Mouse (Mus musculus) hindbrain, embryonic 10.5 days (tissue): Measurements from ENCODE around the gene Thop1. TPM values are rescaled to one million over a fixed set of nuclear protein-coding genes. Genes with fewer than 3 reads are reported as not detected.
A peak's percentile ranks its signal among the peaks of the same experiment; 100 is the strongest.

ENCODE experiments used
- DNase-seq: peaks from one replicate; pipeline ENCODE4 v3.0.0-alpha.2; 2017; ENCODE audit warnings: low spot score
- H3K27ac ChIP-seq: fragments of 300-500 bp; sonication (generic); 2 replicates; pipeline ENCODE4 v1.5.1; 2016; ENCODE audit warnings: mild to moderate bottlenecking, moderate library complexity
- H3K27me3 ChIP-seq: fragments of 300-500 bp; sonication (generic); 2 replicates; pipeline ENCODE4 v1.6.1; 2016; ENCODE audit warnings: mild to moderate bottlenecking; ENCODE audit not compliant: poor library complexity, insufficient read depth, severe bottlenecking
- H3K36me3 ChIP-seq: fragments of 300-500 bp; sonication (generic); 2 replicates; pipeline ENCODE4 v1.6.1; 2016; ENCODE audit warnings: mild to moderate bottlenecking, moderate library complexity
- H3K4me1 ChIP-seq: fragments of 300-500 bp; sonication (generic); replicated peaks from 2 replicates; pipeline ENCODE4 v1.6.1; 2016; ENCODE audit warnings: mild to moderate bottlenecking
- H3K4me3 ChIP-seq: fragments of 300-500 bp; sonication (generic); 2 replicates; pipeline ENCODE4 v1.5.1; 2016; ENCODE audit warnings: mild to moderate bottlenecking, moderate library complexity
- H3K9me3 ChIP-seq: fragments of 300-500 bp; sonication (generic); 2 replicates; pipeline ENCODE4 v1.6.1; 2016; ENCODE audit warnings: mild to moderate bottlenecking, moderate library complexity
- WGBS: fragments of 180-500 bp; shearing (Covaris S2); methylation state at CpG from one replicate; pipeline ENCODE4 v1.1.7; 2016; 5-methylcytosine and 5-hydroxymethylcytosine counted together
- polyA plus RNA-seq: library from polyadenylated mRNA; unstranded; fragments of >200 nt; fragmentation: Nextera tagmentation; extraction: Ambion mirVana; gene quantifications from 2 replicates; pipeline ENCODE4 v1.2.1, GENCODE M21; 2016

Gene Thop1
- polyA plus RNA-seq = 85.4 and 106 TPM in 2 replicates

DNA sequence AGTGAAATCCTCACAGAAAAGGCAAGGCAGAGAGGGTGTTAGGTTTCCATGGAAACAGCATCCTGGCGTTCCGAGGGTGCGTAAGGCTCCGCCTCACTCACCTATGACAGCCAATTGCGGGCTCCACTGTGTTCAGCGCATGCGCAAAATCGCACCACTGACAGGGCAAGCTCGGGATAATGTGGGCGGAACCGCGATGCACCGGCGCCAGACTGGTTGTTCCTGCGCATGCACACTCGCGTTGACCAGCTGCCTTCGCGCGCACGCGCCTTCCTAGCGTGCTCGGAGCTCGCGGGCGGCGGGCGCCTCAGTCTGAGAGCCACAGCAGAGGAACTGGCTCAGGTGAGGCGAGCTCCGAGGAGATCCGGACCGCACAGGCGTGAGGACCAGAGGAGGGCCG, at the start of gene Thop1:
Gene Thop1 (plus strand): TSS at position 200 of the 400 bp plus-strand sequence.
- peaks cover 34% of the 10 kb centered on the region for H3K36me3 ChIP-seq
- no peaks in the 10 kb centered on the region for H3K9me3 ChIP-seq
- under 1% methylated on average over 35 of the region's 35 CpGs for WGBS
- H3K4me3 ChIP-seq = peak within 1 kb of the TSS; percentile 75
- peak within 1 kb of the TSS; percentile 86 for H3K27ac ChIP-seq
- H3K27me3 ChIP-seq = no peaks in the 10 kb centered on the region
- peaks cover 32% of the 10 kb centered on the region for H3K4me1 ChIP-seq
- peak; percentile 100 for DNase-seq

DNA sequence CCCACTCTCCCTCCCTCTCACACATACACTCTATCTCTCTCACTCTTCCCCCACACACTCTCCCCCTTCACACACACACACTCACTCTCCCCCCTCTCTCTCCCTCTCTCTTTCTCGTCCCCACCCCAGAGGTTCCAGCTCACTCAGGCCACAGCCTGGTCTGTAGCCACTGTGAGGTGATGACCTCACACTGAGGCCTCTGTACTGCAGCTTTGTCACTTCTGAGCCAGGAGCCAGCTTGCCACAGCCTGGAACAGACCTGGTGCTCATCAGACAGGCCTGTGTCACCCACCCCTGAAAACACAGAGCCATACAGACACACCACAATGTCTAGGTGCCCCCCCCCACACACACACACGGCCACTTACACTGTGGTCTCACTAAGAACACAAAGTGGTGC, 49.6 kb upstream of the Thop1 start:
- no peak for DNase-seq
- Histone ChIP-seq H3K9me3 (no peaks in the 10 kb centered on the region), H3K36me3 (no peaks in the 10 kb centered on the region), H3K27me3 (peaks cover 49% of the 10 kb centered on the region), H3K27ac (no peak overlapping the region), H3K4me1 (peaks cover 23% of the 10 kb centered on the region), H3K4me3 (no peak overlapping the region)
- WGBS = 52% methylated on average over 2 of the region's 2 CpGs

DNA sequence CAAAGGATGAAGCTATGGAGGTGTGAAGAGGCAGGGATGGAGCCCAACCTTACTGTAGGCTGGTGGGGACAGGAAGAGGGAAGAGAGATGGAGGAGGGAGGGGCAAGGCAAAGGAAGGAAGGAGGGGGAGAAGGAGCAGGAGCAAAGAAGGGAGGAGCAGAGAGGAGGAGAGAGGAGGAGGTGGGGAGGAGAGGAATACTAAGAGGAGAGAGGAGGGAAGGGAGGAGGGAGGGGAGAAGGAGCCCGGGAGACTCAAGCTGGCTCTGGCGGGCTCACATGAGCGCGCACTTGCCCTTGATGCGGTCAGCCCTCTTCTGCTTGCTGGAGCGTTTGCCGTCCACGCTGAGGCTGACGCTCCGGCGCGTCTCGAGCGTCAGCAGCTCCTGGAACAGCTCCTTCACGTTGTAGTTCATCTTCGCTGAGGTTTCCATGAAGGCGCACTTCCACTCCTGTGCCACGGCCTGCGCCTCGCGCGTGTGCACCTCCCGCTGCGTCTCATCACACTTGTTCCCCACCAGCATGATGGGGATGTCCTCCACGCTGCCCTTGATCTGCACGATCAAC, 48.2 kb upstream of the Thop1 start:
- 14% methylated on average over 26 of the region's 26 CpGs for WGBS
- H3K27me3 ChIP-seq = peaks cover 62% of the 10 kb centered on the region
- H3K4me3 ChIP-seq = peak overlapping the region; percentile 25; the same call in 1 of the 2 replicates
- H3K4me1 ChIP-seq = peaks cover 26% of the 10 kb centered on the region
- H3K9me3 ChIP-seq = no peaks in the 10 kb centered on the region
- DNase-seq = no peak
- H3K36me3 ChIP-seq = no peaks in the 10 kb centered on the region
- no peak overlapping the region for H3K27ac ChIP-seq

DNA sequence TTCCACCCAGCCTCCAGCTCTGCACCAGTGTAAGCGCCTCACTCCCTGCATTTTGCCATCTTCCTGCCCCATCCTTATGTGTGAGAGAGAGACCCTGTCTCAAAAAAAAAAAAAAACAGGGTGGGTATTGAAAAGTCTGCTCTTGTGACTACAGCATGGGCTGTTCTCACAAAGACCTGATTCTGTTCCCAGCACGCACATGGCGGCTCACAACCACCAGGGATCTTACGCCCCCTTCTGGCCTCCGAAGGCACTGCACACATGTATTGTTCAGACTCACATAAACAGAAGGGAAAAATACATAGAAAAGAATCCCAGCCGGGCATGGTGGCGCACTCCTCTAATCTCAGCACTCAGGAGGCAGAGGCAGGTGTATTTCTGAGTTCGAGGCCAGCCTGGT, 47.1 kb upstream of the Thop1 start:
- Histone ChIP-seq H3K36me3 (no peaks in the 10 kb centered on the region), H3K4me1 (peaks cover 26% of the 10 kb centered on the region), H3K27ac (no peak overlapping the region), H3K27me3 (peaks cover 68% of the 10 kb centered on the region), H3K9me3 (no peaks in the 10 kb centered on the region), H3K4me3 (no peak overlapping the region)
- 65% methylated on average over 8 of the region's 8 CpGs for WGBS
- no peak for DNase-seq

DNA sequence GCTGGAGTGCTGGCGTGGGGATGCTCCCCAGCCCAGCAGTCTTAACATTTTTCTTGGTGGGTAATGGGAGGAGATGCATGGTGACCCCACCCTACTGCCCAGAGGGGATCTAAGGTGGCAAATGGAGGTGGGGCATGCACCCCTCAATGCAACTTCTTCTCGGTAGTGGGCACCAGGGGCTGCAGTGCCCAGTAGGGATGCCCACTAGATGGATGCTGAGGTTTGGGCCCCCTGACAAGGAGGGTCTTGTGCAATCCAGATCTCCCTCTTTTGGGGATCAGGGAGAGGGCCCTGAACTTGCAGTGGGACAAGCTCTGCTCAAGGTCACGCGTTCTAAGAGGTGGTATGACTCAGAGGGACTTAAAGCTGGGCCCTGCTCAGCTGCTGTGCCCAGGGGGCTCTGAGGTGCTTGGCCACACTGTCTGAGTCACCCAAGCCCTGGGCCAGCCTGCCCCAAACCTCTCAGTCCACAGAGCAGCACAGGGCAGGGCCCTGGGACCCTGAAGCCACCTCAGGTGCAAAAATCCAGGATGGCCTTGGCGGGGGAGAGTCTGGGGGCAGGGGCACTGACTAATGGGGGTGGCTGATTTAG, 45.4 kb upstream of the Thop1 start:
- WGBS = 71% methylated on average over 5 of the region's 5 CpGs
- Histone ChIP-seq H3K27ac (peak overlapping the region; percentile 81), H3K9me3 (no peaks in the 10 kb centered on the region), H3K4me3 (peak overlapping the region; percentile 57), H3K36me3 (no peaks in the 10 kb centered on the region), H3K27me3 (peaks cover 68% of the 10 kb centered on the region), H3K4me1 (peaks cover 24% of the 10 kb centered on the region)
- DNase-seq = no peak

- no peak for DNase-seq
- peak overlapping the region; percentile 57 for H3K4me3 ChIP-seq
- no peaks in the 10 kb centered on the region for H3K9me3 ChIP-seq
- H3K4me1 ChIP-seq = peaks cover 19% of the 10 kb centered on the region
- H3K27me3 ChIP-seq = peaks cover 68% of the 10 kb centered on the region
- peak overlapping the region; percentile 81 for H3K27ac ChIP-seq
- WGBS = 2% methylated on average over 36 of the region's 43 CpGs
- 0 out of 2 replicates have a peak, but pooled peaks cover 4% of the 10 kb centered on the region for H3K36me3 ChIP-seq
Observed at GRCm38 (mm10) chr10:81025047-81025621, 44.7 kb upstream of the Thop1 start.

DNA sequence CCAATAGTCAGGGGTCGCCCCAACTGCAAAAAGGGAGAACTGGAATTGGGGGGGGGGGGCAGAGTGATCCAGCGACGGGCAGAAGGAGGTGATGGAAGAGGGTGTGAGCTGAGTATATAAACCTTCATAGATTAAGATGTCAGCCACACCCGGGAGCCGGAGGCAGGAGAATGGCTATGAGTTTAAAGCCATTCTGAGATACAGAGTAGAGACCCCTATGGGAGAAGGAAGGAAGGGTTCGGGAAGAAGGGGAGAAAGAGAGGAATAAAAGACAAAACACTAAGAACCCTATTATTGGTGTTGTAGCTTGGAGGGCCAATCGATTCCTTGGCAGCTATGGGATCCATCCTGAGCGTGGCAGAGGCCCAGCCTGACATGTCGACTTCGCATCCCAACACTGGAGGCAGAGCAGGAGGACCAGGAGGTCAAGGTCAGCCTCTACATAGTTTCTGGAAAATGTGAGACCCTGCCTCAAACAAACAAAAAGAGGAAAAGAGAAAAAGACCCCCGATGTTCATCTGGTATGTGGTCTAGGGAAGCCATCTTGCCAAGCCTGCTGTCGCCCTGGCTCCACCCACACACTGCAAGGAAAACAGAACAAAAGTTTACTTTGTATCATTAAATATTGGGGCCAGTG, 44.1 kb upstream of the Thop1 start, which contains the start of gene Diras1:
Gene Diras1 (minus strand): TSS at position 24 of the 637 bp plus-strand sequence.
- Histone ChIP-seq H3K27ac (peak within 1 kb of the TSS; percentile 81), H3K27me3 (peaks cover 63% of the 10 kb centered on the region), H3K9me3 (no peaks in the 10 kb centered on the region), H3K4me1 (peaks cover 19% of the 10 kb centered on the region), H3K4me3 (peak within 1 kb of the TSS; percentile 57), H3K36me3 (peaks cover 10% of the 10 kb centered on the region)
- WGBS = 51% methylated on average over 12 of the region's 12 CpGs
- no peak for DNase-seq

GRCm38 (mm10) chr10:81026857-81027256, 43.0 kb upstream of the Thop1 start:
- Histone ChIP-seq H3K36me3 (peaks cover 20% of the 10 kb centered on the region), H3K4me3 (no peak overlapping the region), H3K4me1 (peaks cover 15% of the 10 kb centered on the region), H3K27ac (no peak overlapping the region), H3K27me3 (peaks cover 52% of the 10 kb centered on the region), H3K9me3 (no peaks in the 10 kb centered on the region)
- WGBS = 95% methylated on average over 5 of the region's 5 CpGs
- no peak for DNase-seq

DNA sequence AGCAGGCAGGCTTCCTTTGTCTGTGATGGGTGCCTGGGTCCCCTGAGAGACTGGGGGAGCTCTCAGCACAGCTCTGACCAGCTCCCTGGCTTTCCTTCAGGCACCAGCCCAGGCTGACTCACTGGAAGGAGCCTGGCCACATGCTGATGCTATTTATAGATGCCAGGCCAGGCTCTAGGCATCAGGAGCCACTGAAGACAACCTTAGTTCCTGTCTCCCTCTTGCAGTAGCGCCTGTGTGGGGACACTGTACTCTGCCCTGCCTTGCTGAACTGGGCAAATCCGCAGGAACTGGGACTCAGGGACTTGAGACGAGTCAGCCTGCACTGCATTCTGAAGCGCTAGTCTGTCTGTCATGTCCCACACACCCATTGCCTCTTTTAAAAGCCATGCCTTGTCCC, 42.5 kb upstream of the Thop1 start:
- H3K4me3 ChIP-seq = no peak overlapping the region
- no peak overlapping the region for H3K27ac ChIP-seq
- no peaks in the 10 kb centered on the region for H3K9me3 ChIP-seq
- peaks cover 47% of the 10 kb centered on the region for H3K27me3 ChIP-seq
- WGBS = 73% methylated on average over 4 of the region's 4 CpGs
- DNase-seq = no peak
- H3K36me3 ChIP-seq = peaks cover 22% of the 10 kb centered on the region
- H3K4me1 ChIP-seq = peaks cover 11% of the 10 kb centered on the region

- no peaks in the 10 kb centered on the region for H3K9me3 ChIP-seq
- H3K27ac ChIP-seq = no peak overlapping the region
- no peak for DNase-seq
- H3K36me3 ChIP-seq = peaks cover 28% of the 10 kb centered on the region
- H3K4me3 ChIP-seq = no peak overlapping the region
- H3K27me3 ChIP-seq = peaks cover 39% of the 10 kb centered on the region
- H3K4me1 ChIP-seq = peaks cover 11% of the 10 kb centered on the region
Observed at GRCm38 (mm10) chr10:81028219-81028618, 41.6 kb upstream of the Thop1 start.

DNA sequence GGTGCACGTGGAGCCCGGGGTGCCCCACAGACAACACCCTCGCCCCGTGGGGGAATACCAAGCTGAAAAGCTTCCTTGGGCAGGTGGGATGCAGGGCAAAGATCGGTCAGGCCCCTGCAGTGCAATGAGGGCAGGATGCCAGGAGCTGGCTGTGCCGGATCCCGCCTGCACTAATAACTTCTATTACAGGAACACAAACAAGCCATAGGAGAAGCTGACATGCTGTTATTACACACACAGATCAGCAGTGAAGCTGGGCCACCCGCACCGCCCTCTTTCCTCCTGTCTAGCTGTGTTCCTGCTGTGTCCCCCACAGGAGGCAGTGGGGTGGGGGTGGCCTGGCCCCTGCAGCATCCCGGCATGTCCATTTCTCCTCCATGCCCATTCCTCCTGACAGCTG, 40.8 kb upstream of the Thop1 start:
- DNase-seq = no peak
- peaks cover 31% of the 10 kb centered on the region for H3K27me3 ChIP-seq
- H3K9me3 ChIP-seq = no peaks in the 10 kb centered on the region
- 72% methylated on average over 10 of the region's 10 CpGs for WGBS
- H3K36me3 ChIP-seq = peaks cover 28% of the 10 kb centered on the region
- H3K4me3 ChIP-seq = no peak overlapping the region
- 0 out of 2 replicates have a peak overlapping the region, but pooled peaks have one; percentile 5 for H3K27ac ChIP-seq
- H3K4me1 ChIP-seq = peaks cover 11% of the 10 kb centered on the region

DNA sequence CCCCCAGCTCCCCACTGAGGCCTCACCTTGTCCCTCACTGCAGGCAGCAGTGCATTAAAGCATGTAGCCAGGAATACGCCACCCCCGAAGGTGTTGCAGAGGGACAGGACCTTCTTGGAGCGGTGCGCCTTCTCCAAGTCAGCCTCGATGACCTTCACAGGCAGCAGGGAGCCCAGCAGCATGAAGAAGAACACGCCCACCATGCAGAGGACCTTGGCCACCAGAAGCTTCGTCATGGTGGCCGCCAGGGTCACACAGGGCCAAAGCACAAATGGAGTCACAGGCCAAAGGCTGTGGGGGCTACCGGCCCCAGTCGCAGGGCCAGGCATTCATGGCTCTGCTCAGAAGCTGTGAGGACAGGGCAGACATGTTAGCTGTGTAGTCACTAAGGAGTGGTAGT, 36.2 kb upstream of the Thop1 start:
- Histone ChIP-seq H3K27ac (no peak overlapping the region), H3K4me3 (no peak overlapping the region), H3K4me1 (peaks cover 14% of the 10 kb centered on the region), H3K36me3 (peaks cover 28% of the 10 kb centered on the region), H3K9me3 (no peaks in the 10 kb centered on the region), H3K27me3 (no peaks in the 10 kb centered on the region)
- WGBS = 87% methylated on average over 10 of the region's 10 CpGs
- DNase-seq = no peak

DNA sequence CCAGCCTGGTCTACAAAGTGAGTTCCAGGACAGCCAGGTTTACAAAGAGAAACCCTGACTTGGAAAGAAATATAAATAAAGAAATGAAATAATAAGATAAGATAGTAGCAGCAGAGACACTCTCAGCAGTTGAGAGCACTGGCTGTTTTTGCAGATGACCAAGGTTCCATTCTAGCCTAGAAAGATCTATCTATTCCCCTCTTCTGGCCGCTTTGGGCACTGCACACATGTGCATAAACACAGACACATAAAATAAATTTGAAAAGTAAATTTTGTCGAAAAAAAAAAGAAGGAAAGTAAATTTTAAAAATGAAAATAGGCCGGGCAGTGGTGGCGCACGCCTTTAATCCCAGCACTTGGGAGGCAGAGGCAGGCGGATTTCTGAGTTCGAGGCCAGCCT, 33.6 kb upstream of the Thop1 start:
- Histone ChIP-seq H3K9me3 (no peaks in the 10 kb centered on the region), H3K36me3 (peaks cover 13% of the 10 kb centered on the region), H3K4me3 (no peak overlapping the region), H3K27ac (no peak overlapping the region), H3K4me1 (peaks cover 14% of the 10 kb centered on the region), H3K27me3 (no peaks in the 10 kb centered on the region)
- WGBS = 78% methylated on average over 7 of the region's 7 CpGs
- DNase-seq = no peak
